11 mouse cellular contexts compared by ENCODE assay signal in the genomic region with DNA sequence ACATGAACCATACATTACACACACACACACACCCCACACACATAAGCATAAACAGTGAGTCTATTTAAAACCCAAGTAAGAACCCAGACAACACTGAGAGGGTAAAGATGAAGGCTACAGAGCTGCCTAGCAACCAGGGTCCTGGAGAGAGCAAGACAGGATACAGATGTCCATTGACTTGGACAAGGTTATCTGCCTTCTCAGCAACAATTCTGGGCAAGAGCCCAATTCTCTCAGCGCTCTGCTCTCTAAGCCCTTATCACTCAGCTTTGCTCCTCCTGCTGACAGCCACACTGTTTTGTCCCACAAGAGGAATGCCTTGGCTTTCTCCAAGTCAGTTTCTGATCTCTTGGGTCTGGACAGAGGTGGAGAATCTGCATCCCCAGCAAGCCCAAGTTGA. TPM values are rescaled to one million over a fixed set of nuclear protein-coding genes. Genes with fewer than 3 reads are reported as not detected.
DNase-seq lines count a peak whose midpoint lies in the region; ATAC-seq lines count a peak whose summit lies in the region.
"Had no signal": no experiment of that assay in that cellular context is flagged by ENCODE, and none has a peak within 500 bp of the region (broad histone marks: within the 10 kb centered on the region; RNA-seq: fewer than 3 reads in every experiment).

No protein-coding gene starts in this region.

- peak; percentile 93 for DNase-seq in heart, adult 11 months
- DNase-seq in heart, postnatal 25 days (ENCODE audit: low spot score) = no peak
- peak; percentile 42 to 48 for DNase-seq in right cerebral cortex, postnatal 10 days (ENCODE audit: low spot score in 2 of 2)
- DNase-seq in right cerebral cortex, postnatal 36 days (ENCODE audit: low spot score in 2 of 2) = no peak
- DNase-seq in kidney, postnatal 14 days = peak; percentile 68
- no peak for DNase-seq in gastrocnemius, postnatal 4 days (ENCODE audit: low spot score in 2 of 2)
- no peak for DNase-seq in thymus, postnatal 36 days
- DNase-seq: midbrain, embryonic 14.5 days had no signal

- no peak for ATAC-seq in erythroblast, adult 5-6 weeks (replicated peaks; ENCODE audit: low FRiP score, poor library complexity, severe bottlenecking)
- ATAC-seq: forebrain, embryonic 13.5 days had no signal

- intact Hi-C loops in heart, postnatal 25 days (cut with DNase I) = no loop called here

RNA-seq across cellular contexts. Expression of gene Rtf2, which starts 9.7 kb away (rescaled TPM):
- total RNA-seq in heart, postnatal 25 days (2021) = 10 to 100 TPM; 28.0 to 28.5 TPM
- total RNA-seq in erythroblast, adult 5-6 weeks (2015; ENCODE audit: low replicate concordance) = 18.3 and 24.7 TPM in 2 replicates
- 59.5 and 80.9 TPM in 2 replicates for total RNA-seq in erythroblast, adult 5-6 weeks (2017; ENCODE audit: low replicate concordance)
- 10 to 100 TPM; 45.3 to 45.4 TPM for total RNA-seq in gastrocnemius, postnatal 4 days (2021)

RNA-seq across cellular contexts. Expression of gene Gcnt7, which starts 27.8 kb away (rescaled TPM):
- not detected for total RNA-seq in heart, postnatal 25 days (2021)
- total RNA-seq in erythroblast, adult 5-6 weeks (2015; ENCODE audit: low replicate concordance) = not detected in 2 replicates
- 1.1 TPM in 1 of 2 replicates, not detected in the other for total RNA-seq in erythroblast, adult 5-6 weeks (2017; ENCODE audit: low replicate concordance)
- total RNA-seq in gastrocnemius, postnatal 4 days (2021) = not detected
- total RNA-seq: left cerebral cortex, adult 2 months had no signal

RNA-seq across cellular contexts. Expression of gene Cass4, which starts 37.0 kb away (rescaled TPM):
- under 1 TPM; 0.45 to 0.47 TPM for total RNA-seq in heart, postnatal 25 days (2021)
- 1.0 and 2.5 TPM in 2 replicates for total RNA-seq in erythroblast, adult 5-6 weeks (2015; ENCODE audit: low replicate concordance)
- 0.56 and 1.3 TPM in 2 replicates for total RNA-seq in erythroblast, adult 5-6 weeks (2017; ENCODE audit: low replicate concordance)
- 1 to 10 TPM in 1 of 2 experiments, under 1 TPM in 1; 0.62 to 1.1 TPM for total RNA-seq in gastrocnemius, postnatal 4 days (2021)

RNA-seq across cellular contexts. Expression of gene Fam209, which starts 41.7 kb away (rescaled TPM):
- not detected for total RNA-seq in heart, postnatal 25 days (2021)
- not detected in 2 replicates for total RNA-seq in erythroblast, adult 5-6 weeks (2015; ENCODE audit: low replicate concordance)
- total RNA-seq in erythroblast, adult 5-6 weeks (2017; ENCODE audit: low replicate concordance) = not detected in 2 replicates
- total RNA-seq in gastrocnemius, postnatal 4 days (2021) = 1 to 10 TPM in 1 of 2 experiments, under 1 TPM in 1; 0.83 to 1.1 TPM

Comparison
In these comparisons a context has a peak if more than half of its experiments do, and no peak if none do; other contexts are left out.
1. DNase-seq: peak in heart, adult 11 months (single experiment), right cerebral cortex, postnatal 10 days (2 of 2) and kidney, postnatal 14 days (single experiment); none in heart, postnatal 25 days (single experiment), right cerebral cortex, postnatal 36 days (0 of 2), gastrocnemius, postnatal 4 days (0 of 2) and thymus, postnatal 36 days (0 of 2).